Mouse (Mus musculus) heart, postnatal 0 days (tissue): ENCODE data around the gene Dus2.

Experiments
- CTCF ChIP-seq: IDR thresholded peaks from 2 replicates; pipeline ENCODE4 v1.5.1; 2016; ENCODE audit warnings: antibody characterized with exemption, control low read depth, low read depth
- EP300 ChIP-seq: IDR thresholded peaks from 2 replicates; pipeline ENCODE4 v1.6.1; 2016; ENCODE audit warnings: antibody characterized with exemption, low read depth

DNA sequence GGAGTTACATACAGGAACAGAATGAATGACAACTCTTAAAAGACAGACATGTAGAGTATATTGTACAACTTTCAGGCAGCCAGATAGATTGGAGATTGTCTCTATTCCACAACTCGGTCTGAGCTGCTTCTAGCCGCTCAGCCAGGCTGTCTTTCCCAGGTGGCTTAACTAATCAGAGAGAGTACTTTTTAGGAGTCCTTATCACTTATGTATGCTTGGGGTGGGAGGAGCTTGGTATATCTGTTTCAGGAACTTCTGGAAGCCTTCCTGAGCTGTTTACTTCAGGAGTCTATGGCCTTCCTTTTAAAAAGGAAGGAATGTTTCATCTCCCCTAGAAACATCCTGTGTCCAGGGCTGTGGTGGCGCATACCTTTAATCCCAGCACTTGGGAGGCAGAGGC is 26.9 kb downstream of the Dus2 start:
- TF ChIP-seq CTCF (no peak), EP300 (no peak)
